Mouse (Mus musculus): Measurements from ENCODE around the gene Chst11. TPM values are rescaled to one million over a fixed set of nuclear protein-coding genes. Genes with fewer than 3 reads are reported as not detected.

Gene Chst11
- total and polyA plus RNA-seq, 2 experiments = 0.09 to 0.16 TPM

DNA sequence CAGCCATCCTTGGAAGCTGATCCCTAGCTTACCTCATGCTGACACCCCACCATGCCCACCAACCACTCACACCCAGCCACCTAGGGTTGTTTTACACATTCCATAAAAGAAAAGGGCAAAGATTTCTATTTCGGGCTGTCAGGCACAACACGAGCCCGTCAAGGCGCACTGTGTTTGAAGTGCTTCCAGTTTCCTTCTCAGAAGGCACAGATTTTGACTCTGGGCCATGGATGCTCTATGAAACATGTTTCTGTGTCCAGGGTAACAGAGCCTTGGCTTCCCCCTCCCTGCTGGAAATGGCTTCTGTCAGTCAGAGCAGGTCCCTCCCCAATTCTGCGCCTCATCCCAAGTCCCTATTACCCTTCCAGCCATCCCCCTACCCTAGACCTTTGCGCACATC lies 125.7 kb downstream of the Chst11 start:
- no peak for TF ChIP-seq CTCF (IDR thresholded peaks at IDR 0.05; ENCODE audit: low read depth, low read length)
- no peak for TF ChIP-seq POLR2A (IDR thresholded peaks at IDR 0.05; ENCODE audit: extremely low read depth, insufficient read depth, low read length)
- WGBS = 96% methylated on average over 6 of the region's 6 CpGs
- no peak overlapping the region for H3K4me3 ChIP-seq (ENCODE audit: insufficient read depth, low read depth, low read length)

DNA sequence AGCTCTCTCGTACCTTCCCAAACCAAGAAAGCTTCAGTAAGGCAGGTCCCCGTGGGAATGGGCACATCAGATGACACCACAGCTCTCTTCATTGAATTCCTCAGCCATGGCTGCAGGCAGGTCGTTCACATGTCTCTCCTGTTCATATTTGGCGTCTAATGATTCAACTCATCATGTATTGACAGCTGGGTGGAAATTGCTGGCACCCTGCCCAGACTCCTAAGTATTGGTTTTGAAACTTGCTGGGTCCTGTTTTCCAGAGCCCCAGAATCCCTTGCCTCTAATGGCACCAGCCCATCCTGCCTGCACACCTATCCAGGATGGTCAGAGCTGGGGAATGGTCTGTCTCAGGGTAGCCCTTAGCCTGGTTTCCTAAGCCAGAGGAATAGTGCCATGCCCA lies 127.0 kb downstream of the Chst11 start:
- 54% methylated on average over 4 of the region's 4 CpGs for WGBS
- Histone ChIP-seq H3K27me3 (ENCODE audit: control insufficient read depth, insufficient read depth, low read length) (0 out of 2 replicates have a peak, but pooled peaks cover 2% of the 10 kb centered on the region), H3K27ac (replicated peaks; ENCODE audit: insufficient read depth, low read depth, low read length) (no peak overlapping the region), H3K4me1 (ENCODE audit: control insufficient read depth, insufficient read depth, low read length) (no peaks in the 10 kb centered on the region), H3K79me2 (ENCODE audit: control insufficient read depth, insufficient read depth, low read length) (no peaks in the 10 kb centered on the region), H3K4me3 (ENCODE audit: insufficient read depth, low read depth, low read length) (no peak overlapping the region), H3K9ac (ENCODE audit: low read depth, low read length) (no peak overlapping the region), H3K36me3 (ENCODE audit: control insufficient read depth, insufficient read depth, low read length) (no peaks in the 10 kb centered on the region)
- DNase-seq (ENCODE audit: extremely low read depth, low read depth, low spot score) = peak; percentile 7
- TF ChIP-seq CTCF (IDR thresholded peaks at IDR 0.05; ENCODE audit: low read depth, low read length) (no peak), POLR2A (IDR thresholded peaks at IDR 0.05; ENCODE audit: extremely low read depth, insufficient read depth, low read length) (no peak)

More for the DNA sequence above, 125.7 kb downstream of the Chst11 start:
- H3K9ac ChIP-seq (ENCODE audit: low read depth, low read length) = no peak overlapping the region
- H3K4me1 ChIP-seq (ENCODE audit: control insufficient read depth, insufficient read depth, low read length) = no peaks in the 10 kb centered on the region
- 0 out of 2 replicates have a peak, but pooled peaks cover 2% of the 10 kb centered on the region for H3K27me3 ChIP-seq (ENCODE audit: control insufficient read depth, insufficient read depth, low read length)
- DNase-seq (ENCODE audit: extremely low read depth, low read depth, low spot score) = no peak
- no peak overlapping the region for H3K27ac ChIP-seq (replicated peaks; ENCODE audit: insufficient read depth, low read depth, low read length)
- no peaks in the 10 kb centered on the region for H3K36me3 ChIP-seq (ENCODE audit: control insufficient read depth, insufficient read depth, low read length)
- H3K79me2 ChIP-seq (ENCODE audit: control insufficient read depth, insufficient read depth, low read length) = no peaks in the 10 kb centered on the region

- Histone ChIP-seq H3K36me3 (ENCODE audit: control insufficient read depth, insufficient read depth, low read length) (no peaks in the 10 kb centered on the region), H3K79me2 (ENCODE audit: control insufficient read depth, insufficient read depth, low read length) (no peaks in the 10 kb centered on the region), H3K27me3 (ENCODE audit: control insufficient read depth, insufficient read depth, low read length) (0 out of 2 replicates have a peak, but pooled peaks cover 2% of the 10 kb centered on the region), H3K9ac (ENCODE audit: low read depth, low read length) (no peak overlapping the region), H3K27ac (replicated peaks; ENCODE audit: insufficient read depth, low read depth, low read length) (no peak overlapping the region), H3K4me1 (ENCODE audit: control insufficient read depth, insufficient read depth, low read length) (no peaks in the 10 kb centered on the region), H3K4me3 (ENCODE audit: insufficient read depth, low read depth, low read length) (no peak overlapping the region)
- TF ChIP-seq POLR2A (IDR thresholded peaks at IDR 0.05; ENCODE audit: extremely low read depth, insufficient read depth, low read length) (no peak), CTCF (IDR thresholded peaks at IDR 0.05; ENCODE audit: low read depth, low read length) (no peak)
- 91% methylated on average over 5 of the region's 5 CpGs for WGBS
- DNase-seq (ENCODE audit: extremely low read depth, low read depth, low spot score) = no peak
These were observed 129.3 kb downstream of the Chst11 start for GRCm38 (mm10) chr10:83114564-83114963.

GRCm38 (mm10) chr10:83116889-83117288 lies 131.6 kb downstream of the Chst11 start:
- Histone ChIP-seq H3K27ac (replicated peaks; ENCODE audit: insufficient read depth, low read depth, low read length) (no peak overlapping the region), H3K4me3 (ENCODE audit: insufficient read depth, low read depth, low read length) (no peak overlapping the region), H3K36me3 (ENCODE audit: control insufficient read depth, insufficient read depth, low read length) (no peaks in the 10 kb centered on the region), H3K9ac (ENCODE audit: low read depth, low read length) (no peak overlapping the region), H3K4me1 (ENCODE audit: control insufficient read depth, insufficient read depth, low read length) (no peaks in the 10 kb centered on the region), H3K27me3 (ENCODE audit: control insufficient read depth, insufficient read depth, low read length) (no peaks in the 10 kb centered on the region), H3K79me2 (ENCODE audit: control insufficient read depth, insufficient read depth, low read length) (no peaks in the 10 kb centered on the region)
- TF ChIP-seq CTCF (IDR thresholded peaks at IDR 0.05; ENCODE audit: low read depth, low read length) (no peak), POLR2A (IDR thresholded peaks at IDR 0.05; ENCODE audit: extremely low read depth, insufficient read depth, low read length) (no peak)
- WGBS = 49% methylated on average over 11 of the region's 11 CpGs
- no peak for DNase-seq (ENCODE audit: extremely low read depth, low read depth, low spot score)

GRCm38 (mm10) chr10:83117851-83118250 lies 132.6 kb downstream of the Chst11 start:
- H3K36me3 ChIP-seq (ENCODE audit: control insufficient read depth, insufficient read depth, low read length) = no peaks in the 10 kb centered on the region
- no peaks in the 10 kb centered on the region for H3K4me1 ChIP-seq (ENCODE audit: control insufficient read depth, insufficient read depth, low read length)
- H3K27ac ChIP-seq (replicated peaks; ENCODE audit: insufficient read depth, low read depth, low read length) = no peak overlapping the region
- H3K4me3 ChIP-seq (ENCODE audit: insufficient read depth, low read depth, low read length) = no peak overlapping the region
- no peaks in the 10 kb centered on the region for H3K27me3 ChIP-seq (ENCODE audit: control insufficient read depth, insufficient read depth, low read length)
- no peaks in the 10 kb centered on the region for H3K79me2 ChIP-seq (ENCODE audit: control insufficient read depth, insufficient read depth, low read length)
- H3K9ac ChIP-seq (ENCODE audit: low read depth, low read length) = no peak overlapping the region
- 90% methylated on average over 6 of the region's 6 CpGs for WGBS
- DNase-seq (ENCODE audit: extremely low read depth, low read depth, low spot score) = no peak
- TF ChIP-seq CTCF (IDR thresholded peaks at IDR 0.05; ENCODE audit: low read depth, low read length) (no peak), POLR2A (IDR thresholded peaks at IDR 0.05; ENCODE audit: extremely low read depth, insufficient read depth, low read length) (no peak)

DNA sequence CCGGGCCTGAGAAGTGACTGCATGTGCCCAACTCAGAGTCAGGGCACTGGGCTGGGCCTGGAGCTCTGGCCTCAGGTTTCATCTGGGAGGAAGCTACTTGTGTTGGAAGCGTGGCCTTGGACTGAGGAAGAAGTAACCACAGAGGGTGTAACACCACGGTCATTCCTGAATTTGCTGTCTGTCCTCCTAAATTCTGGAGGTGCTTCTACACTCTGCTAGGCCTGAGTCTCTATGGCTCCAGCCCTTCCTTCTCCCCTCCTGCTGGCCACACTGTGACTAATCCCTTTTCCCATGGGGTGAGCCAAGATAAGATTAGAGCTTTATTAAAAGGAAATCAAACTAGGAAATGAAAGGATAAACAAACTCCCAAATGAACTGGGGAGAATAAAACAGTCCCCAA lies 133.3 kb downstream of the Chst11 start:
- Histone ChIP-seq H3K4me3 (ENCODE audit: insufficient read depth, low read depth, low read length) (no peak overlapping the region), H3K36me3 (ENCODE audit: control insufficient read depth, insufficient read depth, low read length) (no peaks in the 10 kb centered on the region), H3K9ac (ENCODE audit: low read depth, low read length) (no peak overlapping the region), H3K79me2 (ENCODE audit: control insufficient read depth, insufficient read depth, low read length) (no peaks in the 10 kb centered on the region), H3K27ac (replicated peaks; ENCODE audit: insufficient read depth, low read depth, low read length) (no peak overlapping the region), H3K4me1 (ENCODE audit: control insufficient read depth, insufficient read depth, low read length) (no peaks in the 10 kb centered on the region), H3K27me3 (ENCODE audit: control insufficient read depth, insufficient read depth, low read length) (no peaks in the 10 kb centered on the region)
- TF ChIP-seq CTCF (IDR thresholded peaks at IDR 0.05; ENCODE audit: low read depth, low read length) (no peak), POLR2A (IDR thresholded peaks at IDR 0.05; ENCODE audit: extremely low read depth, insufficient read depth, low read length) (no peak)
- no peak for DNase-seq (ENCODE audit: extremely low read depth, low read depth, low spot score)
- WGBS = 56% methylated on average over 3 of the region's 3 CpGs

All from liver, adult 2 months (tissue).